Mouse (Mus musculus) neural tube, embryonic 13.5 days (tissue): ENCODE results near the gene Tulp3. TPM values are rescaled to one million over a fixed set of nuclear protein-coding genes. Genes with fewer than 3 reads are reported as not detected.

Source experiments
- ATAC-seq: fragments of 200-750 bp; cut with Nextera tagmentation; 2 replicates; pipeline ENCODE4 v1.8.0; 2017; ENCODE audit warnings: low read depth, mild to moderate bottlenecking, moderate TSS enrichment, moderate library complexity
- H3K27ac ChIP-seq: fragments of 300-500 bp; sonication (generic); replicated peaks from 2 replicates; pipeline ENCODE4 v1.5.1; 2015; ENCODE audit warnings: moderate library complexity, mild to moderate bottlenecking, inconsistent platforms
- H3K27me3 ChIP-seq: fragments of 300-500 bp; sonication (generic); 2 replicates; pipeline ENCODE4 v1.6.1; 2015; ENCODE audit warnings: mild to moderate bottlenecking, inconsistent platforms
- H3K36me3 ChIP-seq: fragments of 300-500 bp; sonication (generic); 2 replicates; pipeline ENCODE4 v1.6.1; 2015; ENCODE audit warnings: mild to moderate bottlenecking, inconsistent platforms
- H3K4me1 ChIP-seq: fragments of 300-500 bp; sonication (generic); replicated peaks from 2 replicates; pipeline ENCODE4 v1.6.1; 2015; ENCODE audit warnings: inconsistent platforms
- H3K4me2 ChIP-seq: fragments of 300-500 bp; sonication (generic); 2 replicates; pipeline ENCODE4 v1.6.1; 2015; ENCODE audit warnings: inconsistent platforms, mild to moderate bottlenecking, moderate library complexity
- H3K4me3 ChIP-seq: fragments of 300-500 bp; sonication (generic); 2 replicates; pipeline ENCODE4 v1.5.1; 2015; ENCODE audit warnings: mild to moderate bottlenecking, inconsistent platforms
- H3K9ac ChIP-seq: fragments of 300-500 bp; sonication (generic); 2 replicates; pipeline ENCODE4 v1.6.1; 2015; ENCODE audit warnings: moderate library complexity, mild to moderate bottlenecking, inconsistent platforms
- H3K9me3 ChIP-seq: fragments of 300-500 bp; sonication (generic); 2 replicates; pipeline ENCODE4 v1.6.1; 2016; ENCODE audit warnings: inconsistent platforms
- WGBS: fragments of 180-500 bp; shearing (Covaris S2); methylation state at CpG from one replicate; pipeline ENCODE4 v1.1.7; 2015; 5-methylcytosine and 5-hydroxymethylcytosine counted together
- polyA plus RNA-seq: library from polyadenylated mRNA; unstranded; fragments of >200 nt; fragmentation: Nextera tagmentation; extraction: Ambion mirVana; gene quantifications from 2 replicates; pipeline ENCODE4 v1.2.1, GENCODE M21; 2015

The Tulp3 gene
- polyA plus RNA-seq, 1 experiment from 2014 or later: 20.8 TPM

GRCm38 (mm10) chr6:128376371-128377085 lies 20.9 kb upstream of the Tulp3 start:
- Histone ChIP-seq H3K27ac (no peak overlapping the region), H3K9me3 (no peaks in the 10 kb centered on the region), H3K36me3 (peaks cover 26% of the 10 kb centered on the region), H3K27me3 (no peaks in the 10 kb centered on the region), H3K9ac (no peak overlapping the region), H3K4me1 (peaks cover 7% of the 10 kb centered on the region; the same call in 1 of the 2 replicates), H3K4me3 (no peak overlapping the region), H3K4me2 (no peak overlapping the region)
- ATAC-seq: no peak
- WGBS: 92% methylated on average over 17 of the region's 17 CpGs

- Histone ChIP-seq H3K36me3 (peaks cover 38% of the 10 kb centered on the region), H3K4me1 (peaks cover 7% of the 10 kb centered on the region; the same call in 1 of the 2 replicates), H3K9me3 (no peaks in the 10 kb centered on the region), H3K4me2 (no peak within 1 kb of the TSS), H3K4me3 (no peak within 1 kb of the TSS), H3K27ac (0 out of 2 replicates have a peak within 1 kb of the TSS, but pooled peaks have one; percentile 23), H3K9ac (0 out of 2 replicates have a peak within 1 kb of the TSS, but pooled peaks have one; percentile 12), H3K27me3 (no peaks in the 10 kb centered on the region)
- peak; percentile 69 for ATAC-seq
- WGBS: 27% methylated on average over 6 of the region's 6 CpGs
Observed at GRCm38 (mm10) chr6:128375192-128375591, 19.5 kb upstream of the Tulp3 start, which contains the start of the genes Tex52 and Gm44596. TSS of gene Tex52 (plus strand) at chr6:128375456. TSS of gene Gm44596 (plus strand) at chr6:128375503.

- H3K27me3 ChIP-seq: no peaks in the 10 kb centered on the region
- H3K4me1 ChIP-seq: peaks cover 4% of the 10 kb centered on the region; the same call in 1 of the 2 replicates
- WGBS: 93% methylated on average over 5 of the region's 5 CpGs
- H3K9me3 ChIP-seq: no peaks in the 10 kb centered on the region
- no peak for ATAC-seq
- H3K4me2 ChIP-seq: no peak overlapping the region
- peaks cover 63% of the 10 kb centered on the region for H3K36me3 ChIP-seq
- no peak overlapping the region for H3K9ac ChIP-seq
- H3K4me3 ChIP-seq: no peak overlapping the region
- no peak overlapping the region for H3K27ac ChIP-seq
Observed at GRCm38 (mm10) chr6:128370040-128370439, 14.4 kb upstream of the Tulp3 start.

- Histone ChIP-seq H3K36me3 (peaks cover 37% of the 10 kb centered on the region), H3K27me3 (no peaks in the 10 kb centered on the region), H3K4me1 (peaks cover 11% of the 10 kb centered on the region), H3K4me3 (no peak overlapping the region), H3K27ac (no peak overlapping the region), H3K9ac (no peak overlapping the region), H3K9me3 (no peaks in the 10 kb centered on the region), H3K4me2 (no peak overlapping the region)
- no peak for ATAC-seq
- WGBS: 95% methylated on average over 5 of the region's 5 CpGs
Observed at GRCm38 (mm10) chr6:128366466-128366865, 10.8 kb upstream of the Tulp3 start.

DNA sequence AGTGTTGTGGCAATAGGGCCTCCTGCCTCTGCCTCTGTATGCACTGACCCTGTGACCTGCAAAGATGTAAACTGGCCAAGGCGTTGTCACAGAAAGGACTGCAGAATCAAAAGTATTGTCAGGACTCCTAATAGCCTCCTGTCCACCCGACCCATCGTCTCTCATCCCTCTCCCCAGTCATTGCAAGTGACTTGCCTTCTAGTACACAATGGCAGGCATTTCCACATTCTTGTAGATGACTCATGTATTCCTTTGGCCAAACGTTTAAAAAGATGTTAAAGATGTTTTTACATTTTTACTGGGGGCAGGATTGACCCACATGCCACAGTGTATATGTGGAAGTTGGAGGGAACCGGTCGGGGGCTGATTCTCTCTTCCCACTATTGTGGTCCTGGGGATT lies 9.1 kb upstream of the Tulp3 start:
- no peak for ATAC-seq
- H3K4me1 ChIP-seq: peaks cover 28% of the 10 kb centered on the region
- H3K9ac ChIP-seq: no peak overlapping the region
- H3K9me3 ChIP-seq: no peaks in the 10 kb centered on the region
- H3K4me3 ChIP-seq: no peak overlapping the region
- no peak overlapping the region for H3K27ac ChIP-seq
- no peaks in the 10 kb centered on the region for H3K27me3 ChIP-seq
- 71% methylated on average over 6 of the region's 6 CpGs for WGBS
- no peak overlapping the region for H3K4me2 ChIP-seq
- H3K36me3 ChIP-seq: peaks cover 22% of the 10 kb centered on the region

DNA sequence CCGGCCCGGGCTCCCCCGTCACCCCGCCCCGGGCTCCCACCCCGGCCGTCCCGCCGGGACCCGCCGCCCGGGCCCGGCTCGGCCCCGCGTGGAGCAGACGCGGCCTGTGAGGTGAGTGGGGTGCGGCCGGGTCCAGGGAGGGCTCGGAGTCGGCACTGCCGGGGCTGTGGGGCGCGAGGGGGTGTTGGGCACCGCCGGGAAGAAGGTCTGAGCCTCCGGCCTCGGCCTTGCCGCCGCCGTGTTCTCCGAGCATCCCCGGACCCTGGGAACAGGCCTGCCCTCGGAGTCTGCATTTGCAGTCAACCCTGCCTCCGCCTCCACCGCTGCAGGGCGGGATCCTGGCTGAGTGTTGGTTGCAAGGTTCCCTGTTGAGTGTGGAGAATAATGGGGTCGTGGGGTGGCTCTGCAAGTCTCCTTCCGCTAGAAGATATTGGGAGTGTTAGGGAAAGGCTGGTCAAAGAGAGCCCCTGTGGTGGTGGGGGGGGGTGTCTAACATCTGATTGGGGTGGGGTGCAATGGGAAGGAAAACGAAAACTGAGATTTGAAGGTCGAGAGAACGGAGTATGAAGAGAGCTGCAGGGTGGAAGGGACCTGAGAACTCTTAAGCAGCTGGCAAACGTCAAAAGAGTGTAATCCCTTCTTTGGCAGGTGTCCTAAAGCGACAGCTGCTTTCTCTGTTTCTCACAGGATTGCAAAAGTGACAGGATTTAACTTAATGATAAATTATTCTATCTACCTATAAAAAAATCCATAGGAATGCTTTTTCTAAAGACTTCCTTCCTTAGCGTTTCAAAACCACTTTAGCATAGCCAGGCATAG lies 7.6 kb upstream of the Tulp3 start:
- Histone ChIP-seq H3K4me2 (peak overlapping the region; percentile 98), H3K36me3 (peaks cover 22% of the 10 kb centered on the region), H3K27ac (peak overlapping the region; percentile 90), H3K9ac (peak overlapping the region; percentile 87), H3K4me1 (peaks cover 31% of the 10 kb centered on the region), H3K27me3 (no peaks in the 10 kb centered on the region), H3K4me3 (peak overlapping the region; percentile 81), H3K9me3 (no peaks in the 10 kb centered on the region)
- no peak; the same call in 1 of the 2 replicates for ATAC-seq
- WGBS: 1% methylated on average over 45 of the region's 46 CpGs

GRCm38 (mm10) chr6:128362381-128363006 lies 6.8 kb upstream of the Tulp3 start, which contains the start of the genes Rhno1 and Foxm1:
TSS of gene Rhno1 (minus strand) at chr6:128362911.
TSS of gene Foxm1 (plus strand) at chr6:128362967.
- ATAC-seq: peak; percentile 91
- peaks cover 24% of the 10 kb centered on the region for H3K36me3 ChIP-seq
- peak within 1 kb of the TSS; percentile 81 for H3K4me3 ChIP-seq
- WGBS: under 1% methylated on average over 54 of the region's 76 CpGs
- H3K27ac ChIP-seq: peak within 1 kb of the TSS; percentile 90
- H3K27me3 ChIP-seq: no peaks in the 10 kb centered on the region
- H3K4me1 ChIP-seq: peaks cover 31% of the 10 kb centered on the region
- peak within 1 kb of the TSS; percentile 98 for H3K4me2 ChIP-seq
- no peaks in the 10 kb centered on the region for H3K9me3 ChIP-seq
- peak within 1 kb of the TSS; percentile 87 for H3K9ac ChIP-seq

DNA sequence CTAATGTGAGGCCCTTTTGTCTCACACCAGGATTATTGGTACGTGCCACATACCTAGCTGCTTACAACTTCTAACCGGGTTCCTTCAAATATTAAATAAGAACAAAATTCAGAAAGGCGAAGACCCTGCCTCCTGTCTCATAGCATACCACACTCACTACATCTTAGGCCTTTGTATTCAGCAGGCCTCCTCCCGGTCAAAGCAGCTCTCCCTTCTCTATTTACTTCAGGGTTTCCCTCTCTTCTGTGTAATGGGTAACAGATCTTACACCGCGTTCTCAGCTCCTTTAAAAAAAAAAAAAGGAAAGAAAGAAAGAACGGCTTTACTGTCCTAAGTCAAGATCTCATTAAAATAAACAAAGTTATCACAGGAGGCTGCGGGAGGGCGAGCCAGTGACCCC lies 6.2 kb upstream of the Tulp3 start:
- H3K9me3 ChIP-seq: no peaks in the 10 kb centered on the region
- H3K27me3 ChIP-seq: no peaks in the 10 kb centered on the region
- ATAC-seq: no peak
- peaks cover 23% of the 10 kb centered on the region for H3K36me3 ChIP-seq
- peak overlapping the region; percentile 98 for H3K4me2 ChIP-seq
- WGBS: 18% methylated on average over 9 of the region's 9 CpGs
- peak overlapping the region; percentile 90 for H3K27ac ChIP-seq
- H3K9ac ChIP-seq: peak overlapping the region; percentile 87
- H3K4me3 ChIP-seq: peak overlapping the region; percentile 81
- H3K4me1 ChIP-seq: peaks cover 31% of the 10 kb centered on the region

DNA sequence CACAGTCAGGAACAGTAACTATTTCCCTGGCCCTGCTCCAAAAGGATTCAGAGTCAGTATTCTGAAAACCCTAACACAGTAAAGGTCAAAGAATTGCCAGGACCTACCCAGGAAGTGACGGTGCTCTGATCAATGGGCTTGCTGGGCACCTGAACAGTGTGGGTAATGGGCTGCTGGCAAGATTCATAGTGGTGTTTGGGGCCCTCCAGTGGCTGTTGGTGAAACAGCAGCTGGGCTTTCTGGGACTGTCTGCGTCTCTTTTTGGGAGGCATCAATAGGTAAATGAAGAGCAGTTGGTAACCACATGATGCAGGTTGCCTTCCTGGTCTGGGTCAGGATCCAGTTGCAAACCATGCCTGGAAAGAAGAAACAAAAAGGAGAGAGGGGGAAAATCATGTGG lies 3.3 kb upstream of the Tulp3 start:
- Histone ChIP-seq H3K27ac (no peak overlapping the region), H3K36me3 (peaks cover 16% of the 10 kb centered on the region), H3K4me1 (peaks cover 49% of the 10 kb centered on the region), H3K4me3 (no peak overlapping the region), H3K9me3 (no peaks in the 10 kb centered on the region), H3K9ac (no peak overlapping the region), H3K4me2 (no peak overlapping the region), H3K27me3 (no peaks in the 10 kb centered on the region)
- WGBS: 7% methylated on average over 2 of the region's 2 CpGs
- ATAC-seq: no peak

- H3K27me3 ChIP-seq: no peaks in the 10 kb centered on the region
- peak overlapping the region; percentile 92 for H3K27ac ChIP-seq
- ATAC-seq: peak; percentile 77
- H3K9ac ChIP-seq: peak overlapping the region; percentile 88
- H3K36me3 ChIP-seq: peaks cover 32% of the 10 kb centered on the region
- H3K4me1 ChIP-seq: peaks cover 31% of the 10 kb centered on the region
- under 1% methylated on average over 28 of the region's 28 CpGs for WGBS
- H3K4me2 ChIP-seq: peak overlapping the region; percentile 73
- no peaks in the 10 kb centered on the region for H3K9me3 ChIP-seq
- peak overlapping the region; percentile 73 for H3K4me3 ChIP-seq
Observed at GRCm38 (mm10) chr6:128355201-128355681, 410 bp downstream of the Tulp3 start.

GRCm38 (mm10) chr6:128354140-128354539 lies 1.5 kb downstream of the Tulp3 start:
- H3K4me3 ChIP-seq: peak overlapping the region; percentile 73; the same call in 1 of the 2 replicates
- no peak overlapping the region for H3K27ac ChIP-seq
- WGBS: 75% methylated on average over 3 of the region's 3 CpGs
- H3K9ac ChIP-seq: no peak overlapping the region
- H3K36me3 ChIP-seq: peaks cover 32% of the 10 kb centered on the region
- H3K27me3 ChIP-seq: no peaks in the 10 kb centered on the region
- H3K9me3 ChIP-seq: no peaks in the 10 kb centered on the region
- peak overlapping the region; percentile 73 for H3K4me2 ChIP-seq
- no peak for ATAC-seq
- peaks cover 31% of the 10 kb centered on the region for H3K4me1 ChIP-seq
